Mouse (Mus musculus) mouse trophoblast stem cell (cell line): Measurements from ENCODE around the gene Hipk2.

Experiments
- in situ Hi-C, 2 experiments: fragments of 300-500 bp; cut with MseI, MboI; formaldehyde crosslinking; loops; 2 replicates in 1 of 2; 3 replicates in 1 of 2; pipeline ENCODE4 v1.15.1; 2025

The Hipk2 gene

DNA sequence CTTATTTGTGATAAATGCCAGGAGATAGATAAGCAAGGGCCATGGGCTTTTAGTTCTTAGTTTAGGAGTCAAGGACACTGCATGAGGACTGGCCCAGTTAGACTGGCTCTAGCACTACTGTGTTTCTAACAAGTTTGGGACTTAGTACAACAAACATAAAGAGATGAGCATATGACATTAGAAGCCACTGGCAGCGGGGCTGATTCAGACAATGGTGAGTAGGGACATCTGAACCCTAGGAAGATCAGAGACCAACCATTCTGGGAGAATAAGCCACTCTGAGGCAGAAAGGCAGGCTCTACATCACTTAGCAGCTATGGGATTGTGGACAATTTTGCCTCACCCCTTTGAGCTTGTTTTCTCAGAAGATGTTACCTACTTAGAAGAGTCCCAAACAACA, 79.6 kb downstream of the Hipk2 start:
- in situ Hi-C loops = no loop called here

DNA sequence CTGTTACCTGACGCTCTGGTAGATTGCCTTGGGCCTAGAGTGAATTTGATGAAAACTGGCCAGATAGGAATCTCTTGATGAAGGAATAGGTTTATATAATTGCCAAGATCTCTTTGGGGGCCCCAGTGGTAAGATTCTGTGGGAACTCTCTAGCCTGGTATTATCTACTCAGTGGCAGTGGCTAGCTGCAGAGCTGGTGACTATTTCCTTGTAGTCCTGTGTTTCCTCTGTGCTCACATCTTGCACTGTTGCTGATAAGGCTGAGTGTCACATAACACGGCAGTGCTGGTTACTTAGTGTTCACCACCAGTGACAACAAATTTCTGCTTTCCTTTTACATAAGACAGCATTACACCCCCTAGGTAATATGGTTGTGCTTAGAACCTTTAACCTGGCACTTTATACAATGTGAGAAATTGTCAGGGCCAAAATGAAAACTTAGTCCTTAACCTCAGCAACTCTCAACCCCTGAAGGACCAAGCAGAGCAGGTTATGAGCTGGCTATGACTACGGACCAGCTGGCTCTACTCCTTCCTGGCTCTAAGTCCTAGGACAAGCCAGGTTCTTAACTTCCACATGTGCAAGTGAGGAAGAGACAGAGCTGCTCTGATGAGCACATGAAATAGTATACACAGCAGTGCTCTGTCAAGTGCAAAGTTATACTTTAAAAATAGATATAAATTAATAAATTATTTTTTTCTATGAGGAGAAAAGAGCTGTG, 80.7 kb downstream of the Hipk2 start:
- in situ Hi-C loops = no loop called here

- in situ Hi-C loops = no loop called here
Observed at GRCm38 (mm10) chr6:38792966-38793365, 83.0 kb downstream of the Hipk2 start.

- in situ Hi-C loops = no loop called here
Observed at GRCm38 (mm10) chr6:38789221-38789810, 86.6 kb downstream of the Hipk2 start.

DNA sequence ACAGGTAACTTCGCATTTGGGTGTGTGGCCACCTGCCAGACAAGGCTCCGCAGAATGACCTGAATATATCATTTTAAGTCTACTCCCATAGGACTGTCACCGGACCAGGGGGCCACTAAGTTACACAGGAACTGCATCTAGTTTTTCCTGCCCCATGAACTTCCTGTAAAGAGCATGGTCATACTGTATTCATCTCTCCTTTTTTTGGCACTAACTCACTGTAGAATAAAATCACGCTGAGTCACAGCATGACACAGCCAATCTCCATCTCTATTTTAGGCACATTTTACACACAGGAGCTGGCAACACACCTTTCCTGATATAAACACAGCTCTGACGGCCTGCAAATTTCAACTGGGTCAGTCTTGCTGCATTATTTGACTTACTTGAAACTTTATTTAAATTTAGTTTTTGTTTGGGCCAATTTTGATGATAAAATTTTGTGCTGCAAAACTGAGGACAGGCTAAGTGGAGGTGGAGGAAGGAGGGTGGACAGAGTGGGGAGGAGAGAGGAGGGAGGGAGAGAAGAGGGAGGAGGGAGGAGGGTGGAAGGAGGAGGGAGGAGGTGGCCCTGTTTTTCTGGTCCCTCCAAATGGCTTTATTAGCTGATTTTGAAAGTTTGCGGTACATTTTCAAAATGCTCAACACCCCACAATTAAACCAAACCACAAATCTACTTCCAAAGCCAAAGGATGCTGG, 88.0 kb downstream of the Hipk2 start:
- in situ Hi-C loops = no loop called here

GRCm38 (mm10) chr6:38787134-38787533, 88.8 kb downstream of the Hipk2 start:
- in situ Hi-C loops = no loop called here

DNA sequence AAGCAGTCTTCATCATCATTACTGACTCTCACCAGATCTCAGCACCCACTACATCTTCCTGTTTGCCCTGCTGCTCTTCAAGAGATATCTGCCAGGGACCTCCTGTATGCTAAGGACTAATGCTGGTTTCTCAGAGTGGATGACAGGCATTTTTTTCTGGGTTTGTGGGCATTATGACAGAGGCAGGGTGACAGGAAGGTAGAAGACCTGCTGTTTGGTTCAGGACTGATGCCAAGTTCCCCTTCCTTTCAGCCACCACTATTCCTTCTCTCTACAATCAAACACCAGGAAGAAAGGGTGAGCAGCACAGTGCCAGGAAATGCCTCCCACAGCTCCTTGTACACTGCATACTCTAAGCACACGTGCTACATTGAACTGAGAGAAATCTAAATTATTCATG, 90.2 kb downstream of the Hipk2 start:
- in situ Hi-C loops = no loop called here

- in situ Hi-C loops = no loop called here
Observed at GRCm38 (mm10) chr6:38779411-38779810, 96.6 kb downstream of the Hipk2 start.

GRCm38 (mm10) chr6:38778887-38779286, 97.1 kb downstream of the Hipk2 start:
- in situ Hi-C loops = no loop called here

DNA sequence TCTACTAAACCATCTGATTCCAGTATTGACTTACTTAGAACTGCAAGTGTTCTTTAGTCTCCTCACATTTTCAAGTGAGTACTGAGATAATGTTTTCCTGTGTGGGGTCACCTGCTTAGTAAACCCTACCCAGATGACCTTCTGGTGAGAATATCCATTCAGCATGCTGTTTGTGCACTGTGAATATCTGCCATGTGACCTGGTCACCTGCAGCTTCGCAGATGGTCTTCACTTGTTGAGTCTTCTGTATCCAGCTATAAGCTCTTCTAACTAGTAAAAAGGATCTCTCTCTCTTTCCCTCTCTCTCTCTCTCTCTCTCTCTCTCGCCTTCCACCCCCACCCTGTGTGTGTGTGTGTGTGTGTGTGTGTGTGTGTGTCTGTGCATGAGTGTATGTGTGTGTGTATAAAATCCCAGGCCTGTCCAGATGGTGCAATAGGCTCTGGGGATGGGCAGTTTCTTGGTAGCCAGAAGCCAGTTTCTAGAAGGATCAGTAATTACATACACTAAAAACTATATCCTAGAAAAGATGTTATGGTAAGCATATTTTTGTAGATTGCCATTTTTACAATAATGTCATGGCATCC, 99.9 kb downstream of the Hipk2 start:
- in situ Hi-C loops = no loop called here

DNA sequence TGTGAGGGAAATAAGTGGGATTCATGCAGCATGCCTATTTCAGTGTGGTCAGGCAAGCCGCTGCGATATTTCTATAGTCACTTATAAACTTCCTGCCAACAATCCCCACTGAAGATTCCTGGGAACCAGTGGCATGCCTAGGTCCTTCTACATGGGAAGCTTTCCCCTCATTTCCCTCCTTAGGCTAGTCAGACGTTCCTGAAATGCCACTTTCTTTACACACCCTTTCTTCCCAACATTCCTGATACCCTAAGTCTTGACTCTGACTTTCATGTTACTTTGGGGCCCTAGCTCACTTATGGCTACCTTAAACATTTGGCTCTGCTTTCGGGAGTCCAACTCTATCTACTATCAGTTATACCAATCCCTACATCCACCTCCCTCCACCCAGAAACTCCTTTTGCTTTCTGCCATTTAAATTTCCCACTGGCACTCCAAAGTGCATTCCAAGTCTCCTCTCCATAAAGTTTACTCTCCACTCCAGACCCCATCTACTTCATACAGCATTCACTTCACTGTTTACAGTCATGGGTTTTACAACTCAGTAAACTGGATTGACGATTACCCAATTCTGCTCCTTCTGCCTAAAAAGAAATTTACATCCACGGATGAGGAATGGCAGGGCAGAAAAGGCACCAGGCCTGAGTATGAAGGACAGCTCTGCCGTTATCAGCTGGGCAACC, 103.0 kb downstream of the Hipk2 start:
- in situ Hi-C loops = no loop called here

DNA sequence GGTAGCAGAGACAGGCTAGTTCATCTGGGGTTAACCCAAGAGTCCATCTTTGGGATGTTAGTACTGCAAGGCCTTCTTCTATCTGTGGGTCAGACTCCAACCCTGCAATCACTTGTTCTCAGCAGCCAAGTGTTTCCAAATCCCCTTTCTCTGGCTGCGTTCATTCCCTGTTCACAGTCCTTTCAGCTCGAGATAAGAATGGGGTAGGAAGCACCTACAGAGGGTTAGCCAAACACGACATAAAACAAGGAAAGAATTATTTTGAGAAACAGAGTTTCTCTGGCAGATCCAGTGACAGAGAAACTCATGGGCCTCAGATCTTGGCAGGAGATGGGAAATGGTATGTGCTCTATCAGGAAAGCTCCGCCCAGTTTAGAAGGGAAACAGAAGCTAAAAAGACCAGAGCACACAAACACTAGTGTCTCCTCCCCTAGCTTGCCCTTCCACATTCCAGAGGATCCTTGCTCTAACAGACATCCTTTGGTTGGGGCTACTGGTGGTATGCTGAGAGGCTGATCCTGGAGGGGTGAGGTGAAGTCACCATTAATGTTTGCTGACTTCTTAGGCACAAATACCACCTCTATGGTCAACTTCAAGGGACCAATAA, 104.8 kb downstream of the Hipk2 start:
- in situ Hi-C loops = no loop called here

DNA sequence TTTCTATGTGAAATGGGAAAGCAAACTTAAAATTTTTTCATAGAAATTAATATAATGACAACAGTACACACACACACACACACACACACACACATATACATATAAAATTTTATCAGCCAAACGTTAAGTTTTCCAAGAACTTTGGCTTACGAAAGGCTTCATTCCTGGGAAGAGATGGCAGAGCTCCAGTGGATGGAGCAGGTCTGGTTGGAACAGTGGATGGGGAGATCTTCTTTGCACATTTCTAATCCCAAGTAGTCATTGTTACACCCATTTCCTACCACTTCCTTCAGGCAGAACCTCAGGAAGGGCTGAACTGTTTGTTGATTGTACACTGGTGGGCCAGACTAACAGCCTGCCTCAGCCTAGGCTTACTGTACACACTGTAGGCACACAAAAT, 106.3 kb downstream of the Hipk2 start:
- in situ Hi-C loops = no loop called here

DNA sequence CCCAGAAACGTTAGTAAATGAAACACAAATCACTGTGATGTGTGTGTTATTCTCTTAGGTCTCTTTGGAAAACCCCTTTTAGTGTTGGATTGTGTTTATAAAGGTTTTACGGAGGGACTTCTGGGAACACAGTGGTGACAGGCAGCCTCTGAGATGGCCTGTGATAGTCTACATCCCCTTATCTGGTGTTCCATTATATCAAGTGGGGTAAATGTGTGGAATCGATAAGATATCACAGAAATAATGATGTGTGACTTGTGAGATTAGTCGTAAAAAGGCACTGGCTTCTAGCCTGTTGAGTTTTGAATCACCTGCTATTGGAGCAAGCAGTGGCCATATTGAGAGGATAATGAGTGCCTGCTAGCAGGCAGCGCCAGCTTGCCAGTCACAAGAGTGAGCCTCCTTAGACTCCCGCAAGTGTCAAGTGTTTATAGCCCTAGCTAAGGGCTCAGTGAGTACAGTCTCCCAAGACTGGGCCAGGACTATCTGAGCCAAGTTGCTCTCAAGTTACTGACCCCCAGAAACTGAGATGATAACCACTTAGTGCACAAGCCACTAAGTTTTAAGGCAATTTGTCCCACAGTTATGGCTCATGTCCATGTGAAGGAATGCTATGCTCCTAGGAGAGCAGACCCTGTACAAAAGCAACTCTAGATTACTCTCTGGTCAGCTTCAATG, 113.2 kb downstream of the Hipk2 start:
- in situ Hi-C loops = no loop called here

GRCm38 (mm10) chr6:38762006-38762405, 114.0 kb downstream of the Hipk2 start:
- in situ Hi-C loops = no loop called here

GRCm38 (mm10) chr6:38760911-38761706, 114.9 kb downstream of the Hipk2 start:
- in situ Hi-C loops = no loop called here

DNA sequence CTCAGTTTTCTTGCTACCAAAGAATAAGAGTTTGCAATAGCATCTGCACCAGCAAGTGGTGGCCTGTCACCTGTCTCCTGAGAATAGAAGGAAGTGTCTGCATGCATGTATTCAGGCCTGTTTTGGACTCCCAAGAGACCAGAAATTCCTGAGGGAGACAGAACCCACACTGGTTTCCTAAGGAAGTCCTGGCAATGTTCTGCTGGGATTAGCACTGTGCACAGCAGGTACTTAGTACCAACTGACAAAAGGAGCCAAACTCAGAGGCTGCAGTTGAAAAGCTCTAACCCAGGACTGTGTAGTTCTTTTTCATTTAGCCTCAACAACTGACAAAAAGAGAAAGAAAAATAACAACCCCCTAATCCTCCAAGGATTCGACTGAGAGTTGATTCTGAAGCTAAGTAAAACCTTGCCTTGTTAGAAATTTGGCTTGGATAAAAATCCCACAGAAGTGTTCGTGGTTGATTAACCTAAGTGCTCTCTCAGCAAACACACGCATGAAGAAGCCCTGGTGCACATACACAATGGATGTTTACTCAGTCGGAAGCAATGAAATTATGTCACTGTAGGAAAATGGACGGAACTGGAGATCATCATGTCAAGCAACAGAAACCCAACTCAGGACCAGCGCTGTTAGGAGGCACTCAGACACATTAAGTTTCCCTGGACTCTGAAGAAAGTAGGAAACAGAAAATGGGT, 115.9 kb downstream of the Hipk2 start:
- in situ Hi-C loops = no loop called here

- in situ Hi-C loops = no loop called here
Observed at GRCm38 (mm10) chr6:38759186-38759585, 116.8 kb downstream of the Hipk2 start.

GRCm38 (mm10) chr6:38757597-38757996, 118.4 kb downstream of the Hipk2 start:
- in situ Hi-C loops = no loop called here

GRCm38 (mm10) chr6:38756968-38757367, 119.0 kb downstream of the Hipk2 start:
- in situ Hi-C loops = no loop called here
